Mouse (Mus musculus) CH12.LX (cell line): ENCODE measurements around the gene Egln1. TPM values are rescaled to one million over a fixed set of nuclear protein-coding genes. Genes with fewer than 3 reads are reported as not detected.

Experiments used
- DNase-seq: peaks from one replicate; pipeline ENCODE4 v3.0.0-alpha.2; 2013; ENCODE audit errors: extremely low read depth
- H3K27ac ChIP-seq: 2 replicates; pipeline ENCODE4 v1.5.1; 2012; ENCODE audit warnings: low read depth, mild to moderate bottlenecking, control low read depth, moderate library complexity; ENCODE audit not compliant: insufficient read depth
- H3K27me3 ChIP-seq: replicated peaks from 2 replicates; pipeline ENCODE3; 2012; ENCODE audit warnings: inconsistent platforms
- H3K36me3 ChIP-seq, 2 experiments: replicated peaks in 1 of 2; 2 replicates each; pipeline versions ENCODE3 to v1.6.1; 2012; ENCODE audit warnings: inconsistent platforms in 1 of 2, low read length in 1 of 2, mild to moderate bottlenecking in 1 of 2, mixed read lengths in 1 of 2, moderate library complexity in 1 of 2; ENCODE audit not compliant: control insufficient read depth in 1 of 2, insufficient read depth in 1 of 2
- H3K4me1 ChIP-seq, 2 experiments: 2 replicates each; pipeline ENCODE4 v1.6.1; 2012; ENCODE audit warnings: inconsistent platforms in 1 of 2, moderate library complexity in 1 of 2; ENCODE audit not compliant: insufficient read depth in 2 of 2, control insufficient read depth in 1 of 2
- H3K4me2 ChIP-seq: 2 replicates; pipeline ENCODE4 v1.6.1; 2012; ENCODE audit warnings: low read depth, mild to moderate bottlenecking, control low read depth; ENCODE audit not compliant: poor library complexity, insufficient read depth, severe bottlenecking
- H3K4me3 ChIP-seq, 3 experiments: fragments of 150-350 bp in 1 of 3; sonication (generic) in 1 of 3; replicated peaks in 1 of 3; 2 replicates each; pipeline versions ENCODE3 to v1.5.1; 2011 to 2012; ENCODE audit warnings: low read depth in 2 of 3, low read length in 2 of 3, mild to moderate bottlenecking in 2 of 3, moderate library complexity in 2 of 3, control low read depth in 1 of 3, improper control_type of control experiment in 1 of 3, inconsistent platforms in 1 of 3, mixed read lengths in 1 of 3; ENCODE audit not compliant: poor library complexity in 1 of 3
- H3K79me2 ChIP-seq: replicated peaks from 2 replicates; pipeline ENCODE4 v1.6.1; 2012; ENCODE audit warnings: mild to moderate bottlenecking, moderate library complexity; ENCODE audit not compliant: control insufficient read depth, poor library complexity, insufficient read depth, severe bottlenecking; ENCODE audit errors: extremely low read depth
- H3K9ac ChIP-seq: 2 replicates; pipeline ENCODE4 v1.6.1; 2012; ENCODE audit warnings: low read depth, mild to moderate bottlenecking, control low read depth, moderate library complexity; ENCODE audit not compliant: insufficient read depth
- H3K9me3 ChIP-seq: replicated peaks from 2 replicates; pipeline ENCODE3; 2012; ENCODE audit warnings: low read length, inconsistent platforms, mixed read lengths
- CHD1 ChIP-seq: IDR thresholded peaks from 2 replicates; pipeline ENCODE4 v1.6.1; 2012; ENCODE audit warnings: low read depth, low read length, improper control_type of control experiment, inconsistent platforms
- ELF1 ChIP-seq: IDR thresholded peaks from 2 replicates; pipeline ENCODE4 v1.6.1; 2014; ENCODE audit warnings: low read depth, mild to moderate bottlenecking, inconsistent platforms, low read length, improper control_type of control experiment
- EP300 ChIP-seq: IDR thresholded peaks from 2 replicates; pipeline ENCODE4 v1.6.1; 2011; ENCODE audit warnings: low read length, improper control_type of control experiment
- ETS1 ChIP-seq: conservative IDR thresholded peaks from 2 replicates; pipeline ENCODE4 v1.6.1; 2012; ENCODE audit warnings: low read depth, mild to moderate bottlenecking, inconsistent platforms, low read length, improper control_type of control experiment, moderate library complexity
- GABPA ChIP-seq: IDR thresholded peaks from 2 replicates; pipeline ENCODE4 v1.6.1; 2012; ENCODE audit warnings: low read depth, low read length, improper control_type of control experiment, inconsistent platforms; ENCODE audit not compliant: insufficient replicate concordance
- IRF4 ChIP-seq: IDR thresholded peaks from 2 replicates; pipeline ENCODE4 v1.6.1; 2014; ENCODE audit warnings: low read depth, mild to moderate bottlenecking, inconsistent platforms, low read length, improper control_type of control experiment
- JUN ChIP-seq: IDR thresholded peaks from 2 replicates; pipeline ENCODE4 v1.6.1; 2011; ENCODE audit warnings: low read depth, mild to moderate bottlenecking, low read length, improper control_type of control experiment, moderate library complexity; ENCODE audit not compliant: insufficient read depth
- JUND ChIP-seq: conservative IDR thresholded peaks from 2 replicates; pipeline ENCODE4 v1.6.1; 2011; ENCODE audit warnings: low read depth, low read length, improper control_type of control experiment
- MAFK ChIP-seq: IDR thresholded peaks from 2 replicates; pipeline ENCODE4 v1.6.1; 2011; ENCODE audit warnings: low read length, improper control_type of control experiment; ENCODE audit not compliant: insufficient replicate concordance
- MAZ ChIP-seq: IDR thresholded peaks from 2 replicates; pipeline ENCODE4 v1.6.1; 2012; ENCODE audit warnings: low read depth, mild to moderate bottlenecking, inconsistent platforms, low read length, improper control_type of control experiment, moderate library complexity
- MEF2A ChIP-seq: IDR thresholded peaks from 2 replicates; pipeline ENCODE4 v1.6.1; 2014; ENCODE audit warnings: low read depth, mild to moderate bottlenecking, inconsistent platforms, low read length, improper control_type of control experiment, borderline replicate concordance
- MYC ChIP-seq: IDR thresholded peaks from 2 replicates; pipeline ENCODE4 v1.6.1; 2011; ENCODE audit warnings: low read depth, mild to moderate bottlenecking, improper control_type of control experiment, low read length
- NELFE ChIP-seq: IDR thresholded peaks from 2 replicates; pipeline ENCODE4 v1.6.1; 2011; ENCODE audit warnings: low read depth, low read length, improper control_type of control experiment
- POLR2A ChIP-seq: IDR thresholded peaks from 2 replicates; pipeline ENCODE4 v1.6.1; 2011; ENCODE audit warnings: low read depth, mild to moderate bottlenecking, improper control_type of control experiment, low read length
- POLR2AphosphoS2 ChIP-seq: IDR thresholded peaks from 2 replicates; pipeline ENCODE4 v1.6.1; 2011; ENCODE audit warnings: low read depth, low read length, improper control_type of control experiment
- RAD21 ChIP-seq: IDR thresholded peaks from 2 replicates; pipeline ENCODE4 v1.6.1; 2011; ENCODE audit warnings: low read depth, mild to moderate bottlenecking, low read length, improper control_type of control experiment, moderate library complexity
- RCOR1 ChIP-seq: conservative IDR thresholded peaks from 2 replicates; pipeline ENCODE4 v1.6.1; 2012; ENCODE audit warnings: low read depth, mild to moderate bottlenecking, inconsistent platforms, low read length, improper control_type of control experiment
- SIN3A ChIP-seq: IDR thresholded peaks from 2 replicates; pipeline ENCODE4 v1.6.1; 2012; ENCODE audit warnings: low read length, improper control_type of control experiment, inconsistent platforms
- SMC3 ChIP-seq: IDR thresholded peaks from 2 replicates; pipeline ENCODE4 v1.6.1; 2011; ENCODE audit warnings: low read depth, low read length, improper control_type of control experiment
- TCF12 ChIP-seq: IDR thresholded peaks from 2 replicates; pipeline ENCODE4 v1.6.1; 2014; ENCODE audit warnings: low read depth, mild to moderate bottlenecking, inconsistent platforms, low read length, improper control_type of control experiment
- UBTF ChIP-seq: IDR thresholded peaks from 2 replicates; pipeline ENCODE4 v1.6.1; 2012; ENCODE audit warnings: low read depth, mild to moderate bottlenecking, inconsistent platforms, low read length, improper control_type of control experiment, moderate library complexity
- USF1 ChIP-seq: IDR thresholded peaks from 2 replicates; pipeline ENCODE4 v1.6.1; 2014; ENCODE audit warnings: low read depth, mild to moderate bottlenecking, inconsistent platforms, low read length, improper control_type of control experiment
- ZC3H11A ChIP-seq: IDR thresholded peaks from 2 replicates; pipeline ENCODE4 v1.6.1; 2012; ENCODE audit warnings: low read depth, mild to moderate bottlenecking, inconsistent platforms, low read length, improper control_type of control experiment
- ZMIZ1 ChIP-seq: IDR thresholded peaks from 2 replicates; pipeline ENCODE4 v1.6.1; 2012; ENCODE audit warnings: low read depth, mild to moderate bottlenecking, inconsistent platforms, low read length, improper control_type of control experiment
- ZNF384 ChIP-seq: IDR thresholded peaks from 2 replicates; pipeline ENCODE4 v1.6.1; 2012; ENCODE audit warnings: low read depth, low read length, improper control_type of control experiment, inconsistent platforms
- dilution Hi-C: fragments of 300-500 bp; cut with MboI; formaldehyde crosslinking; loops from 2 replicates; pipeline ENCODE4 v1.14.3; 2020; ENCODE audit warnings: low sequenced_read_pairs; ENCODE audit not compliant: extremely low pct_unique_long_range_greater_than_20kb, extremely low pct_ligation_motif_present
- in situ Hi-C: fragments of 300-500 bp; cut with MboI; formaldehyde crosslinking; loops from 3 replicates; pipeline ENCODE4 v1.14.3; 2019; ENCODE audit warnings: low sequenced_read_pairs, low pct_ligation_motif_present, low pct_unique_long_range_greater_than_20kb, mixed read lengths
- polyA plus RNA-seq: library from polyadenylated mRNA; unstranded; fragments of >175 nt; gene quantifications from 2 replicates; pipeline ENCODE4 v1.2.1, GENCODE M21; 2012; ENCODE audit warnings: low read depth; ENCODE audit not compliant: insufficient read length
- total RNA-seq, 2 experiments: library from RNA; depleted of rRNA; stranded (reverse); fragments of 300-350 nt in 1 of 2; fragments of >200 nt in 1 of 2; gene quantifications; 2 replicates each; pipeline ENCODE4 v1.2.3; 2012 to 2014

Gene Egln1
- total and polyA plus RNA-seq, 3 experiments, result 19.0 to 34.7 (median 31.0) TPM

- H3K4me1 ChIP-seq, result peaks cover 0 to 27% of the 10 kb centered on the region in 2 experiments; a peak in 2 of 4 replicates
- H3K27me3 ChIP-seq, result no peaks in the 10 kb centered on the region
- H3K36me3 ChIP-seq, result peaks cover 5 to 60% of the 10 kb centered on the region in 2 experiments
Observed at GRCm38 (mm10) chr8:124917741-124918484, 31.2 kb downstream of the Egln1 start.

GRCm38 (mm10) chr8:124914061-124914460 is 35.1 kb downstream of the Egln1 start:
- Histone ChIP-seq H3K27me3 (no peaks in the 10 kb centered on the region), H3K79me2 (no peaks in the 10 kb centered on the region), H3K36me3 (peaks cover 19 to 84% of the 10 kb centered on the region in 2 experiments), H3K4me2 (no peak overlapping the region), H3K27ac (no peak overlapping the region), H3K9ac (no peak overlapping the region), H3K9me3 (peaks cover 4% of the 10 kb centered on the region), H3K4me3 (no peak overlapping the region), H3K4me1 (peaks cover 0 to 11% of the 10 kb centered on the region in 2 experiments; a peak in 2 of 4 replicates)
- in situ Hi-C loops, result no loop called here
- dilution Hi-C loops, result no loop called here
- TF ChIP-seq TCF12 (no peak), ZC3H11A (no peak), CHD1 (no peak), IRF4 (no peak), MYC (no peak), JUN (no peak), GABPA (no peak), RCOR1 (no peak), MAFK (no peak), USF1 (no peak), SMC3 (no peak), ZNF384 (no peak), SIN3A (no peak), POLR2A (no peak), MAZ (no peak), NELFE (no peak), ETS1 (no peak), ZMIZ1 (no peak), UBTF (no peak), MEF2A (no peak)
- DNase-seq, result no peak

More at GRCm38 (mm10) chr8:124917741-124918484, 31.2 kb downstream of the Egln1 start:
- Histone ChIP-seq H3K27ac (no peak overlapping the region), H3K4me3 (no peak overlapping the region), H3K9ac (no peak overlapping the region), H3K9me3 (peaks cover 4% of the 10 kb centered on the region), H3K4me2 (no peak overlapping the region), H3K79me2 (no peaks in the 10 kb centered on the region)
- TF ChIP-seq RCOR1 (no peak), RAD21 (no peak), ETS1 (no peak), TCF12 (no peak), POLR2A (no peak), EP300 (no peak), ELF1 (no peak), MAZ (no peak), JUND (no peak), POLR2AphosphoS2 (no peak), ZMIZ1 (no peak), JUN (no peak), UBTF (no peak), GABPA (no peak), NELFE (no peak), ZC3H11A (no peak), MEF2A (no peak), ZNF384 (no peak)
- DNase-seq, result no peak
- dilution Hi-C loops (no loop called here), in situ Hi-C loops (no loop called here)
